Comparison of ENCODE assay signal across 11 mouse cellular contexts in genomic region chr9:121311846-121312236, GRCm38 (mm10). TPM values are rescaled to one million over a fixed set of nuclear protein-coding genes. Genes with fewer than 3 reads are reported as not detected.
DNase-seq lines count a peak whose midpoint lies in the region; ATAC-seq and TF ChIP-seq lines count a peak whose summit lies in the region.
"Had no signal": no experiment of that assay in that cellular context is flagged by ENCODE, and none has a peak within 500 bp of the region (broad histone marks: within the 10 kb centered on the region; RNA-seq: fewer than 3 reads in every experiment).

No protein-coding gene starts in this region.

- no peak overlapping the region for H3K4me3 ChIP-seq in heart, embryonic 16.5 days (ENCODE audit: low read length)
- no peak overlapping the region for H3K4me3 ChIP-seq in intestine, postnatal 0 days (ENCODE audit: low read depth, low read length)
- H3K4me3 ChIP-seq: embryonic facial prominence, embryonic 12.5 days had no signal

- H3K9ac ChIP-seq in heart, embryonic 16.5 days (ENCODE audit: low read length): no peak overlapping the region
- H3K9ac ChIP-seq in intestine, postnatal 0 days (ENCODE audit: low read depth, low read length): no peak overlapping the region
- H3K9ac ChIP-seq: embryonic facial prominence, embryonic 12.5 days had no signal

- no peak for ATAC-seq in heart, embryonic 16.5 days (replicated peaks; ENCODE audit: extremely low read depth, insufficient read depth, low FRiP score)
- no peak for ATAC-seq in intestine, postnatal 0 days

- H3K9me3 ChIP-seq in heart, embryonic 16.5 days (replicated peaks; ENCODE audit: control insufficient read depth, low read length): no peaks in the 10 kb centered on the region
- no peaks in the 10 kb centered on the region for H3K9me3 ChIP-seq in intestine, postnatal 0 days (ENCODE audit: control insufficient read depth)
- H3K9me3 ChIP-seq: embryonic facial prominence, embryonic 12.5 days had no signal

- no peaks in the 10 kb centered on the region for H3K27me3 ChIP-seq in heart, embryonic 16.5 days (ENCODE audit: control insufficient read depth, insufficient read depth, low read length)
- H3K27me3 ChIP-seq in intestine, postnatal 0 days (replicated peaks; ENCODE audit: control insufficient read depth, insufficient read depth, low read length): no peaks in the 10 kb centered on the region
- H3K27me3 ChIP-seq: embryonic facial prominence, embryonic 12.5 days; Patski had no signal

- 51% methylated on average over 6 of the region's 6 CpGs for WGBS in heart, embryonic 16.5 days
- WGBS in intestine, postnatal 0 days: 35% methylated on average over 6 of the region's 6 CpGs

- peaks cover 4% of the 10 kb centered on the region; the same call in 1 of the 2 replicates for H3K36me3 ChIP-seq in heart, embryonic 16.5 days (ENCODE audit: control insufficient read depth, insufficient read depth)
- peaks cover 4% of the 10 kb centered on the region; the same call in 1 of the 2 replicates for H3K36me3 ChIP-seq in intestine, postnatal 0 days (ENCODE audit: control insufficient read depth, insufficient read depth)
- H3K36me3 ChIP-seq: embryonic facial prominence, embryonic 12.5 days had no signal

- no peak for TF ChIP-seq CTCF in intestine, postnatal 0 days (IDR thresholded peaks at IDR 0.05; ENCODE audit: low read depth)

- DNase-seq in gastrocnemius, adult 18-20 months (ENCODE audit: low spot score): peak; percentile 45
- DNase-seq in gastrocnemius, postnatal 10 days: no peak
- peak; percentile 63 for DNase-seq in brain, adult 2 months (ENCODE audit: low read depth, low spot score)
- no peak for DNase-seq in thymus, postnatal 14 days
- no peak for DNase-seq in liver
- DNase-seq in ovary, adult 18-20 months (ENCODE audit: low spot score): no peak
- DNase-seq: thymus, adult 18-20 months had no signal

- peaks cover 64% of the 10 kb centered on the region for H3K4me1 ChIP-seq in heart, embryonic 16.5 days (ENCODE audit: control insufficient read depth, insufficient read depth, low read length)
- H3K4me1 ChIP-seq in intestine, postnatal 0 days (replicated peaks; ENCODE audit: control insufficient read depth, insufficient read depth, low read length): peaks cover 14% of the 10 kb centered on the region; the same call in 1 of the 2 replicates

- no peak overlapping the region for H3K4me2 ChIP-seq in heart, embryonic 16.5 days (ENCODE audit: low read depth, low read length)
- no peak overlapping the region for H3K4me2 ChIP-seq in intestine, postnatal 0 days (replicated peaks; ENCODE audit: low read depth)
- H3K4me2 ChIP-seq: embryonic facial prominence, embryonic 12.5 days had no signal

- peak overlapping the region; percentile 100 for H3K27ac ChIP-seq in heart, embryonic 16.5 days (ENCODE audit: low read length)
- peak overlapping the region; percentile 60 for H3K27ac ChIP-seq in intestine, postnatal 0 days (ENCODE audit: low read depth, low read length)

RNA-seq across cellular contexts. Expression of gene Trak1, which starts 14.5 kb away (rescaled TPM):
- total RNA-seq in gastrocnemius, adult 18-20 months (2021): 100 to 1,000 TPM; 172 to 191 TPM
- total RNA-seq in gastrocnemius, postnatal 10 days (2021): 100 to 1,000 TPM; 203 to 207 TPM
- 42.4 and 48.9 TPM in 2 replicates for polyA plus RNA-seq in heart, embryonic 16.5 days (2015; fragmentation: Nextera tagmentation; extraction: Ambion mirVana)
- polyA plus RNA-seq in intestine, postnatal 0 days (2015; fragmentation: Nextera tagmentation; extraction: Ambion mirVana): 16.3 and 17.2 TPM in 2 replicates

RNA-seq across cellular contexts. Expression of gene Ulk4, which starts 34.8 kb away (rescaled TPM):
- under 1 TPM; 0.07 TPM for total RNA-seq in gastrocnemius, adult 18-20 months (2021)
- total RNA-seq in gastrocnemius, postnatal 10 days (2021): under 1 TPM; 0.80 to 0.97 TPM
- 86.4 and 105 TPM in 2 replicates for polyA plus RNA-seq in heart, embryonic 16.5 days (2015; fragmentation: Nextera tagmentation; extraction: Ambion mirVana)
- polyA plus RNA-seq in intestine, postnatal 0 days (2015; fragmentation: Nextera tagmentation; extraction: Ambion mirVana): 108 and 111 TPM in 2 replicates

Comparison
In these comparisons a context has a peak if more than half of its experiments do, and no peak if none do; other contexts are left out.
1. DNase-seq: peak in gastrocnemius, adult 18-20 months (single experiment) and brain, adult 2 months (single experiment); none in gastrocnemius, postnatal 10 days (single experiment), thymus, postnatal 14 days (single experiment), liver (single experiment) and ovary, adult 18-20 months (single experiment).